Mouse (Mus musculus): ENCODE data around the gene Atp6v1f.

Atp6v1f gene

DNA sequence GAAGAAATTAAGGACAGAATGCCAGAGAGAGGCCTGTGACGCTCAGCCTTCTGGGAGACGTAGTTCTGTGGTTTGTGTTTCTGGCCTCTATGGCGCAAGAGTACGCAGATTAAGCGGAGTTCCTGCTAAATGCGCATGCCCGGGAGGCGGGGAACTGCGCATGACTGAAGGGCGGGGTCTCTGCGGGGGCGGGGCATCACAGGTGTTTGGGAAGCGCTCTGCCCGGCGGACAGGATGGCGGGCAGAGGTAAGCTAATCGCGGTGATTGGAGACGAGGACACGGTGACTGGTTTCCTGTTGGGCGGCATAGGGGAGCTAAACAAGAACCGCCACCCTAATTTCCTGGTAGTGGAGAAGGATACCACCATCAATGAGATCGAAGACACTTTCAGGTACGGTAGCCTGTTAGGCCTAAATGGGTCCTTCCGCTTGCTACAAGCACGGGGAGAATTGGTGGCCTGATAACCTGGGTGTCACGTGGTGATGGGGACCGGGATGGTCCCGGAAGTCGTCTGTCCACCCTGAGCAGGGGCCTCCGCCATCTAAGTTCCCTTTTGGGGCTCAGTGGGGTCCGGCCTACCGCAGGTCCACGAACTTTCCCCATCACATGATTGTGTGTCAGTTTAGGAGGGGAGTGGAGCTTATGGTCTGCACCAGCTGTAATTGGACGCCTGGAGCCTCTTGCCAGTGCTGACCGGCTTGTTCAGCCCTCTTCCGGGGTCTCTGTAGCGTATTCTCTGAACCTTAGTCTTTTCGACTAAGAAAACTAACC is at the start of gene Atp6v1f:
Atp6v1f (plus strand) TSS at position 136 of the 772 bp plus-strand sequence.
- DNase-seq (ENCODE audit: low spot score in 2 of 2): peak; percentile 78 to 93

DNA sequence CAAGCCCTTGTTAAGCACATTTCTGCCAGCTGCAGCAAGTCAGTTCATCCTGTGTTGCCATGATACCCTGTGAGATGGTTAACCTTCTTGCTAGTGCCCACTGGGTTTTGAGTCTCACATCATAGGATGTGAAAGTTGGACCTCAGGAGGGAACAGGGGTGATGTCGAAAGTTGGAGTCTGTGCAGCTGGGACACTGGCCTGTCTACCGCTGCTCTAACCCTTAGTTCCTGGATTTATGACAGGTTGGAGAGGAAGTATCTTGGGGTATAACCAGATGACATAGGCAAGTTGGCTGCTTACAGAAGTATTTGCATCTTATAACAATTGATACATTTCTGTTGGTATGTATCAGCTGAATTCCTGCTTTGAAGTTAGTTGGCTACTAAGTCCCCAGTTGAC is 46.9 kb upstream of the Atp6v1f start:
- no peak for DNase-seq (ENCODE audit: low spot score in 2 of 2)

DNA sequence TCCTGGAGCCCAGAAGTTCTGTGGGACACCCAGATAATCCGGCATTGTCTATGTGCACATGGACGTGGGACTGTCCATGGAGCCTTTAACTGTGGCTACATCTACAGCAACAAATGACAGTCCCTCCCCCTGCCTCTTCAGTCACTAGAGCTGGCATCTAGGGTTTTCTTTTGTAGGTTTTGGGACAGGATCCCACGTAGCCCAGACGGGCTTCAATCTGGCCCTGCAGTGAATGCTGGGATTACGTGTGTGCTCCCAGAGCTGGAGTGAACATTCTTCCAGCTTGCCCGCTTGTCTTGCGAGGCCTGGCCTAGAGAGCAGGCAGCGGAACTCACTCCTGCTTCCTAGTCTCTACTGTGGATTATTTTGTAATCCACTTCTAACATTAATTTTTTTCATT is 42.4 kb upstream of the Atp6v1f start:
- DNase-seq (ENCODE audit: low spot score in 2 of 2): no peak

DNA sequence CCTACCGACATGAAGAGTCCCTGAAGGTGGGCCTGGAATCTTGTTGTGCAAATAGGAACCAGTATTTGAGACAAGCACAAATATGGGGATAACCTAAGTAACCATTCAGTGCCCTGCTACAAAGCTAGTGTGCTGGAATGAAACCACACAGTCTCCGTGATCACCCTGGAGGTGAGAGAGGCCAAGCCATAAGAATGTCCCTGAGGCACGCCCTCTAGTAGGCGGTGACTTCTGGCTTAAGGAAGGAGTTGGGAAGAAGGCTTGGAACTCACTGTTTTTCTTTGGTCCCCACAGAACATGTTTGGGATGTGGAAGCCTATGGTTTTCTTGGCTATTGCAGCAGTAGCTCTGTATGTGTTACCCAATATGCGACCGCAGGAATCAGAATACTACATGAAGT is 41.2 kb upstream of the Atp6v1f start:
- DNase-seq (ENCODE audit: low spot score in 2 of 2): no peak

DNA sequence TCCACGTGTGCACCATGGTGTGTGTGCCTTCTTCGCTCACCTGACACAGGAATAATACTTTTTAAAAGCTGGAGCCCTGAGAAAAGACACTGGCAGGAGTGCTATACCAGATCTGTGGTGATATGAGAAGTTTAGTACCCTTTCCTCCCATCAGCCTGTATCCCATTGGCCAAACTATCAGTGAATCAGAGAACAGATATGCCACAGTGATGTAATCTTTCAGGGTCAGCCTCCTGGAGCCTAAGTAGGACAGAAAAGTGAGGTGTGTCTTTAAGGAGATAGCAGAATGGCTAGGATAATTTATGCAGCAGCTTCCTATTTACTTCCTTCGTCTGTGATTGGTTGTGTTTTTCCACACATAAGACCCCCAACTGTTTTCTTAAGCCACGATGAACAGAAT is 39.3 kb upstream of the Atp6v1f start:
- no peak for DNase-seq (ENCODE audit: low spot score in 2 of 2)

DNA sequence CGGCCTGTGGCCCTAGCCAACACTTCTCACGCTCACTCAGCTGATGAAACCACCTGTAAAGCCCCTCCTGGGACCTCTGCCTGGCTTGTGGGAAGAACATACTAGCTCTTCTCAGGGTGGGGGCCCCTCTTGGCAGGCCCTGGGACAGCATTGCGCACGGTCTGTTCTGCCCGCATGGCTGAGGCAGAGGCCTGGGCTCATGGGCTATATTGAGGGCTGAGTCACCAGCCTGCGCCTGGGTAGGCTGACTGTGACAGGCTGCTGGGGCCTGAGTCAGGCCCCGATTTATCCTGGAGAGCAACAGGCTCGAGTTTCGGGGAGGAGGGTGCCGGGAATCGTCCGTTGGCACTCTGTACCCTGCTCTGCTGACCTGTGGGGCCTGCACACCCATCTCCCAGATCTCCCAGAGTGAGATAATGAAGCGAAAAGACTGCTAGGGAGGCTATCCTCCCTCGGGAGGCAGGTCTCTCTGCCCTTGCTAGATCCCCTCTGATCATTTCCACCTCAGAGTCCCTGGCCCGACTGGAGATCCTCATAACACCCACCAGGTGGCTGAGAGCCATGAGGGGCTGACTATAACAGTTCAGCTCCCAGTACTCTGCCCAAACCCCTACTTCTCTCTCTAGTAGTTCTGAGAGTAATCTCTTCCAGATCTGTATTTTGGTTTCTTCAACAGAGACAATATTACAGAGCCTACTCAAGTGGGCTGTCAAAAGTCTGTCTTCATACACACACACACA is 36.7 kb upstream of the Atp6v1f start:
- no peak for DNase-seq (ENCODE audit: low spot score in 2 of 2)

DNA sequence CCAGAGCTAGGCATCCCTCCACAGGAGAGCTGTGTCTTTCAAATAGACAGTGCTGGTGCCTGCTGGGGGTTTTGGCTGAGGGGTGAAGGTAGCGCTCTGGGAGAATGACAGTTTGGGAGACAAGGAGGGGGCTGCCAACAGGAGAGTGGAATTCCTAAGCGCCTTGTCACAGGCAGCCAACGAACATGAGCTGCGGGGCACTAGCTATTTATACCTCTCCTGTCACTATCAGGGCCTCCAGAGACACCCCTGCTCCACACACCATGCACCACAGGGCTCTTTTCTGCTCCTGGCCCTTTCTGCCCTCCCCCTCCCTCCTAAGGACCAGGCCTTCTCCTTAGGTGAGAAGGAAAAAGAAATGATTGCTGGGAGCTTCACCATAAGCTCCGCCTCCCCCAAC is 36.0 kb upstream of the Atp6v1f start:
- no peak for DNase-seq (ENCODE audit: low spot score in 2 of 2)

DNA sequence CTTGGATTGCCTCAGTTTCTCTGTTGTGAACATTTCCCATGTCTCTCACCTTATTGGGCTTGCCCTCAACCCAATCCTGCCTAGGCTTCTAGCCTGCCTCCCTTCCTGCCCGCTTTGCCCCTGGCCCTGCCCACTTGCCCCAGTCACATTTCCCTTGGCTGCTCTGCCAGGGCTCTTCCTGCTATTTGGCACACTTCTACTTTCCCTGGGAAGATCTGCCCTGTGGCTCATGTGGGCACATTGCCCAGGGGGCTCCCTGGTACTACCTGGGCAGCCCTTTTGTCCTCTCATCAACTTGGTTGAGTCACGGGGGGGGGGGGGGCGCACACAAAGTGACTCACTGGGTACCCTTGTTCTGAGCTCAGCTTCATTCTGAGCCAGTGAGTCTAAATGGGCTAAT is 35.4 kb upstream of the Atp6v1f start:
- DNase-seq (ENCODE audit: low spot score in 2 of 2): no peak

DNA sequence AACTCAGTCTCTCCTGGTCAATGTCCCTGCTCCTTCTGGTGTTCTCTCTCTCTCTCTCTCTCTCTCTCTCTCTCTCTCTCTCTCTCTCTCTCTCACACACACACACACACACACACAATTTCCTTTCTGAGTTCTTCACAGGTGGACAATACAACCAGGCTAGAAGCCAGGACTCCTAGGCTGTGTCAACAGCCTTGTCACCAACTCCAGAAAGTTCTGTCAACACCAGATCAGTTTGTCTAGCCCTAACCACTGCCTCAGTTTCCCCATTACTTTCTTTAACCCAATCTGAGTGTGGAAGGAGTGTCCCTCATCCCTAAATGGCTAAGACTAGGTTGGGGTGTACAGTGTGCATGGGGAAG is 34.9 kb upstream of the Atp6v1f start:
- no peak for DNase-seq (ENCODE audit: low spot score in 2 of 2)

DNA sequence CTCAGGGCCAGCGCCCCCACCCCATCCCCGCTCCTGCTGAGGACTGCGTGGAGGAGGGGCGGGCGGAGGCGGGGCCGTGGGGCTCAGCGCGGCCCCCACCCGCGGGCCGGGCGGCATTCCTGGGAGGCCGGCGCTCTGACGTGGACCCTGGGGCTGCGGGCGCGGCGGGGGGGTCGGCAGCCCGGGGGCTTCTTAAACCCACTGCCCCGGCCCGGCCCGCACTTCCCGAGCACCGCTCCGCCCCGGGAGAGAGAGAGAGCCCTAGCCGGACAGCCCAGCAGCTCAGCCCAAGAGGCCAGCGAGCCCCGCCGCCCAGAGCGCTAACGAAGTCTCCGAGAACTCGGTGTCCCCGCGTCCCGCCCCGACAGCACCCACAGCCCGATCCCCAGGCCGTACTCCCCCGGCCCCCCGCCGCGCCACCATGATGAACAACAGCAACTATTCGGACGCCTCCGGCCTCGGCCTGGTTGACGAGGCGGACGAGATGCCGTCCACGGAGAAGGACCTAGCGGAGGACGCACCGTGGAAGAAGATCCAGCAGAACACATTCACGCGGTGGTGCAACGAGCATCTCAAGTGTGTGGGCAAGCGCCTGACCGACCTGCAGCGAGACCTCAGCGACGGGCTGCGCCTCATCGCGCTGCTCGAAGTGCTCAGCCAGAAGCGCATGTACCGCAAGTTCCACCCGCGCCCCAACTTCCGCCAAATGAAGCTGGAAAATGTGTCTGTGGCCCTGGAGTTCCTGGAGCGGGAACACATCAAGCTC is 34.3 kb upstream of the Atp6v1f start, which contains the start of gene Flnc:
Flnc (plus strand) TSS at position 219 of the 766 bp plus-strand sequence.
- DNase-seq (ENCODE audit: low spot score in 2 of 2): no peak

DNA sequence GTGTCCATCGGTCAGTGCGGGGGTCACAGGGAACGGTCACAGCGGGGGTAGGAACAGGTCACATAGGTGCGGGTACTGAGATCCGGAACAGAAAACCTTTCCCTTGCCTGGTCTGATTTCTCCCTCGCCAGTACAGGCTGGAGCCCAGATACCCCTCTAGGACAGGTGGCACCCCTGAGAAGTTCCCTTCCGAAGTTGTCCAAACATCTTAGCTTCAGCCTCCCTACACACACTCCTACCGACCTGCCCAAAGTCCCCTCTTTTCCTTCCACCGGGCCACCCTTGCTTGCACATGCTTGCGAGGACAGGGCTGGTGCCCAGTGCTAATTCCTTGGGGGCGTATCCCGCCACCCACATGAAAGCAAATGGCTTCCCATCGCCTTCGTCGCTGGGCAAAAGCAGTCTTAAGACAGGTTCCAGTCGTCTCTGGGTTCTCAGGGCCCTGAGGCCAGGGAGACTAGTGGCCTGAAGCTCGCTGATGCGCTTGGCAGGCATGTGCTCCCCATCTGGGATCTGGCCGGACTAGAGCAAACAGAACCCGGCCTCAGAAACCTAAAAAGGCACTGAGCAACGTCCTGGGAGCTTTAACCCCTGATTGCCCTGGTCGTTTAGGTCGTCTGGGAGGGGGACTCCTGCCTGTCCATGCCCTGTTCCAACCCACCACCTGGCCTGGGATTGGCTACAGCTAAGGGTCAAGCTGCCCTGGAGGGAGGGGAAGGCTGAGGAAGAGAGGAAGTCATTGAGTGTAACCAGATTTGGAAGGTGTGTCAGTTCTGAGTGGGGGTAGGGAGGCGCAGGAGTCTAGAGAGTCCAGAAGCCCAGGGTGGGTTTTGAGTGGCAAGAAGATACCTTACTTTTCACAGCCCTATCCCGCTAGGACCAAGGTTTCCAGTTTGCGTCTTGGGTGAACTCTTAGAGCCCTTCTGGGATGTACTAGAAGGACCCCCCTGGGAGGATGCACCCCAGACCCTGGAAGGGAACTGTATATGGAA is 33.4 kb upstream of the Atp6v1f start:
- no peak for DNase-seq (ENCODE audit: low spot score in 2 of 2)

DNA sequence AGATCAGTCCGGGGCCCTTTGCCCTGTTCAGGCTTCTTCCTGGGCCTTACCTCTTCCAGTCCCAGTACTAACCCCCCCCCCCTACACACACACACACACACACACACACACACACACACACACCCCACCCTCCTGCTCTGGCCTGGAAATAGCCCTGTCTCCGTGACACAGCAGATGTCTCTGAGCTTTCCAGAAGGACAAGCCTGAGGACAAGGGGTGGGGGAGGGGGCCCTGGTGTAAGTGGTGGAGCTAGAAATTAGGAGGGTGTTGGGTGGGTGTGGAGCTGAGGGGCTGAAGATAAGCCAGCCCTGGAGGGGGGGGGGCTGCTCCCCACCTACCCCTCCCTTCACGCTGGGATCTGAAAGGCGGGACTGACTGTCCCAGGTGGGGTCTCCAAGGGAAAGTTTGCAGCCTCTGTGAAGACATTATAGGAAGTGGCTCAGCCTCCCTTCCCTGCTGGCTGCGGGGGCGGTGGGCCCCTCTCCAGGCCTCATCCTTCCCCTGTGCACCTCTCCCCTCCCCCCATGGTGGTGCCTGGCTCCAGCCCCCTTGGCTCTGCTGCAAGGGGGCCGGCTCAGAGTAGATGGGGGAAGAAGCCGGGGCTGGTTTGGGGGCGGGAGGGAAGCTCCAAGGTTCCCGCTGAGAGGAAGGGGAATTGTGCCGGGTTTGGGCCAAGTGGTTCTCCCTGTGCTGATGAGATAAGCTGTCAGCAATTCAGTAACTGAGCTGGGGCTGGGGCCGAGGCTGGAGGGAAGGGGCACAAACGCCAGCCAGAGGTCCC is 32.4 kb upstream of the Atp6v1f start:
- DNase-seq (ENCODE audit: low spot score in 2 of 2): no peak

DNA sequence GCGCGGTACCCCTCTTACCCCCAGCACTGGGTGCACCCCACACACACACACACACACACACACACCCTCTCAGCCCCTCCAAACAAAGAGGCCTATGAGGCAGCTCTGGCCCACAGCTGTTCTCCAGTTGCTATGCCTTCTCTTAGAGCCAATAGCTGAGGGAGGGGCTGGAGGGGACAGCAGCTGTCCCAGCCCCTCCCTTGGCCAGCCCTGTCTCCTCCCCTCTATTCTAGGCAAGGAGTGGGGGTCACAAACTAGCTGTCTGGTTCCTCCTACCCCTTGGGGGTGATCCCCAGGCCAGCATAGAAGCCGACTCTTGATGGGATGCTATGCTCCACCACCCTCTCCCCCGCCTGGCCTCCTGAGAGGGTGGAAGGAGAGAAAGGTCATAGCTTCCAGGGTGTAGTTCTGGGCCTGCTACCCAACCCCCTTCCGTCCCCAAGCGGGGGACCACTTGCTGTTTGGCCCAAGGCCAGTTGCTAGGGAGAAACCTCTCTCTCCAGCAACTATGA is 31.5 kb upstream of the Atp6v1f start:
- DNase-seq (ENCODE audit: low spot score in 2 of 2): no peak

DNA sequence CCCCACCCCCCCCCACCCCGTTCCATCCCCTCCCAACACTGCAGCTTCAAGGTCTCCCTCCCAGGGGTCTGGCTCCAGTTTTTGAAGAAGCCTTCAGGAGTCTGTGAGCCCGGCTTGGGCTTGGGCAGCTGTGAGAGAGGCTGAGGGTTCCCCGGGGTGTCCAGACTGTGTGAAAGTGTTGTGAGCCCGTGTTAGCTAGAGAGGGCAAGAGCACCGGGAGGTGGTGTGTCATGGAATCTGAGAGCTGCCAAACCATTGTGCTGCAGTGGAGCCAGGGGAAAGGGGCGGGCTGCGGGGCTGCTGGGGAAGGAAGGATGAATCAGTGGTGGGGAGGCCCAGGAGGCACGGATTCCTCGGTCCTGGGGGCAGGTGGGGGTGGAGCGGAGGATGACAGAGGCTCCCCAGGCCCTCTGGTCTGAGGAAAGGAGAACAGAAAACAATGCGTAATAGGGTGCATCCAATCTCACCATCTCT is 31.0 kb upstream of the Atp6v1f start:
- DNase-seq (ENCODE audit: low spot score in 2 of 2): no peak

DNA sequence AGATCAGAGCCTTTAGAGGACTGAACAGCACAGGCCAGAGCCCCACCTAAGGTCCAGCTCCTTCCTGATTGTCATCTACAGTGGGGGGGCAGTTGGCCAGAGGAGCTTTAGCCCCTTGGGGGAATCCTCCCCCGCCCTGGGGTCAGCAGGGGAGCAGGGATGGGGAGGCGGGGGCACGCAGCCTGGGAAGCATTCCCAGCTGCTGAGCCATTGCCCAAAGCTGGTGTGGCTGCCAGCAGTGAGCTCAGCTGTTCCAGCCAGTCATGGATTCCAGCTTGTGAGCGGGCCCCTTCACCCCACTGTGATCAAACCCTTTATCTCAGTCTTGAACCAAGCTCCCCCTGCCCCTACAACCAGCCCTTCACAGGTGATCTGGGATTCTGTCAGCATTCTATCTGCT is 28.3 kb upstream of the Atp6v1f start:
- no peak for DNase-seq (ENCODE audit: low spot score in 2 of 2)

DNA sequence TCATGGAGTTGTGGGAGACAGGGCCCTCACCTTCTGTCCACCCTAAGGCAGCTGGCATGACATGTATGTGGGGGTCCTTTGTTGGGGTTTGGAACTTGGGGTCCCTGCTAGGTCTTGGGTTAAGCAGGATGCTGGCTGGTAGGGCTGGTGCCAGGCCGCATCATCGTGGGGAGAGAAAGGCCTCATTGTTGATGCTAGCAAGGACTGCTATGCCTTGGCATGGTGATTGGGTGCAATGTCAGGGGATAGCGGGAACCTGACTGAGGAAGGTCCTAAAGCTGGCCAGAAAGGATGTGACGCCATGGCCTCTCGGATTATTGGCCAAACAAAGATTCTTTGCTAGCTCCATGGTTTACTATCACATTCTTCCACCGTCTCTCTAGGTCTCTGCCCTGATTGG is 27.7 kb upstream of the Atp6v1f start:
- no peak for DNase-seq (ENCODE audit: low spot score in 2 of 2)

DNA sequence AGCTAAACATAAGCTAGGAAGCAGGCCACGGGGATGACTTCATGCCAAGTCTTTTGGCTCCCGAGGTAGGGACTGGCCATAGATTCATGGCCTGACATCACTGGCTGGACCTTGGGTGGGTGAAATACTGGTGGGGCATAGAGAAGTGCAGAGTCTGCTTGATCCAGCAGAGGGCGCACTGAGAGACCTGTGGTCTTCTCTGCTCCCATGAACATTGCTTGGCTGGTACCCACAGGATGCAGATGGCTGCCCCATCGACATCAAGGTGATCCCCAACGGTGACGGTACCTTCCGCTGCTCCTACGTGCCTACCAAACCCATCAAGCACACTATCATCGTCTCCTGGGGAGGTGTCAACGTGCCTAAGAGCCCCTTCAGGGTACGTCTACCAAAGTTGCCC is 22.7 kb upstream of the Atp6v1f start:
- DNase-seq (ENCODE audit: low spot score in 2 of 2): no peak

DNA sequence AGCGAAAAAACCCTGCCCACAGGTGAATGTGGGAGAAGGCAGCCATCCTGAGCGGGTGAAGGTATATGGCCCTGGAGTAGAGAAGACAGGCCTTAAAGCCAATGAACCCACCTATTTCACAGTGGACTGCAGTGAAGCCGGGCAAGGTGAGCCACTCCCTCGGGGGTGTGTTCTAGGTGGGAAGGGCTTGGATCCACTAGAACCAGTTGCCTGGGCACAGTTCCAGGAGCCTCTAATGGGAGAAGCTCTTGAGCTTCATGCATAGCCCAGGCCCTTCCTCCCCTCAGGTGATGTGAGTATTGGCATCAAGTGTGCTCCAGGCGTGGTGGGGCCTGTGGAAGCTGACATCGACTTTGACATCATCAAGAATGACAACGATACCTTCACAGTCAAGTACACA is 22.2 kb upstream of the Atp6v1f start:
- DNase-seq (ENCODE audit: low spot score in 2 of 2): no peak

DNA sequence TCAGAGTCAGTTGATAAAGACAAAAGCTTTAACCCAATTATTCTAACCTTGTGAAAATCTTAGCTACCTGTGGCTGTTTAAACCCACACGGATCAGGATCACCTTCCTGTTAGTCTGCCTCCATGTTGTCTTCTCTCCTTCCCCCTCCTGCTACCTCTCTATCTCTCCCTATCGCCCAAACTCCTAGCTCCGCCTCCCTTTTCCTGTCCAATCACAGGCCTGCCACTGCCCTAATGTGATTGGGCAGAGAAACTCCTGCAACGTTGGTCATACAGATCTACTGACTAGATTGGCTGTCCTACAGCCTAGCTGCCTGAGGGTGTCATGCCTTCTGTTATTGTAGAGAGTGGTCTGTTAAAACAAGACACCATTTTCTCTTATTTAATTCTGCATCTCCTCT is 17.7 kb upstream of the Atp6v1f start:
- no peak for DNase-seq (ENCODE audit: low spot score in 2 of 2)

DNA sequence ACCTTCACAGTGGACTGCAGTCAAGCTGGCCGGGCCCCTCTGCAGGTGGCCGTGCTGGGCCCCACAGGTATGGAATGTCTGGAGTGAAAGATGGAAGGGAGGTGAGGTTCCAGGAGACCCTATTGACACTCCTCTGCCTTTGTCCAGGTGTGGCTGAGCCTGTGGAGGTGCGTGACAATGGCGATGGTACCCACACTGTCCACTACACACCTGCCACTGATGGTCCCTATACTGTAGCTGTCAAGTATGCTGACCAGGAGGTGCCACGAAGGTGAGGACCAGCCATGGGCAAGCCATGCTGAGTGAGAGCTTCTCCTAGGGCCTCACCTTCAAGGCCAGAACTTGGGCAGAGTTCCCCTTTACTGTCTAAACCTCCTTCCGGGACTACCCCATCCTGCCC is 16.9 kb upstream of the Atp6v1f start:
- DNase-seq (ENCODE audit: low spot score in 2 of 2): no peak
